Mouse (Mus musculus): ENCODE results near the gene Adgrl3. TPM values are rescaled to one million over a fixed set of nuclear protein-coding genes. Genes with fewer than 3 reads are reported as not detected.

Adgrl3 gene
- total and polyA plus RNA-seq, 3 experiments = 0.90 to 3.5 (median 3.4) TPM

GRCm38 (mm10) chr5:81064026-81064425 lies 44.1 kb downstream of the Adgrl3 start:
- Histone ChIP-seq H3K36me3 (ENCODE audit: control insufficient read depth, insufficient read depth, low read length) (no peaks in the 10 kb centered on the region), H3K79me2 (replicated peaks; ENCODE audit: control insufficient read depth, insufficient read depth, low read length) (no peaks in the 10 kb centered on the region), H3K27ac (no peak overlapping the region), H3K4me3 (no peak overlapping the region), H3K9ac (ENCODE audit: low read depth, low read length) (no peak overlapping the region), H3K27me3 (ENCODE audit: control insufficient read depth, insufficient read depth, low read length) (no peaks in the 10 kb centered on the region), H3K4me1 (ENCODE audit: control insufficient read depth, insufficient read depth, low read length) (no peaks in the 10 kb centered on the region)
- no peak for TF ChIP-seq POLR2A (IDR thresholded peaks at IDR 0.05; ENCODE audit: insufficient read depth, low read depth, low read length)
- 89% methylated on average over 2 of the region's 2 CpGs for WGBS
- intact Hi-C loops (cut with DNase I) = no loop called here
- no peak for DNase-seq

GRCm38 (mm10) chr5:81068173-81068572 lies 48.2 kb downstream of the Adgrl3 start:
- H3K36me3 ChIP-seq (ENCODE audit: control insufficient read depth, insufficient read depth, low read length) = no peaks in the 10 kb centered on the region
- intact Hi-C loops (cut with DNase I) = no loop called here
- no peak for DNase-seq
- no peak overlapping the region for H3K27ac ChIP-seq
- H3K79me2 ChIP-seq (replicated peaks; ENCODE audit: control insufficient read depth, insufficient read depth, low read length) = no peaks in the 10 kb centered on the region
- no peaks in the 10 kb centered on the region for H3K27me3 ChIP-seq (ENCODE audit: control insufficient read depth, insufficient read depth, low read length)
- no peak overlapping the region for H3K4me3 ChIP-seq
- no peak overlapping the region for H3K9ac ChIP-seq (ENCODE audit: low read depth, low read length)
- 51% methylated on average over 6 of the region's 6 CpGs for WGBS
- TF ChIP-seq EP300 (IDR thresholded peaks at IDR 0.05; ENCODE audit: insufficient read depth, low read depth, low read length) (no peak), CTCF (IDR thresholded peaks at IDR 0.05) (no peak), POLR2A (IDR thresholded peaks at IDR 0.05; ENCODE audit: insufficient read depth, low read depth, low read length) (no peak)
- no peaks in the 10 kb centered on the region for H3K4me1 ChIP-seq (ENCODE audit: control insufficient read depth, insufficient read depth, low read length)

- intact Hi-C loops (cut with DNase I) = no loop called here
- H3K27me3 ChIP-seq (ENCODE audit: control insufficient read depth, insufficient read depth, low read length) = no peaks in the 10 kb centered on the region
- H3K27ac ChIP-seq = no peak overlapping the region
- no peaks in the 10 kb centered on the region for H3K4me1 ChIP-seq (ENCODE audit: control insufficient read depth, insufficient read depth, low read length)
- no peaks in the 10 kb centered on the region for H3K36me3 ChIP-seq (ENCODE audit: control insufficient read depth, insufficient read depth, low read length)
- H3K9ac ChIP-seq (ENCODE audit: low read depth, low read length) = no peak overlapping the region
- 38% methylated on average over 4 of the region's 4 CpGs for WGBS
- no peak overlapping the region for H3K4me3 ChIP-seq
- DNase-seq = no peak
- H3K79me2 ChIP-seq (replicated peaks; ENCODE audit: control insufficient read depth, insufficient read depth, low read length) = no peaks in the 10 kb centered on the region
- TF ChIP-seq EP300 (IDR thresholded peaks at IDR 0.05; ENCODE audit: insufficient read depth, low read depth, low read length) (no peak), CTCF (IDR thresholded peaks at IDR 0.05) (no peak), POLR2A (IDR thresholded peaks at IDR 0.05; ENCODE audit: insufficient read depth, low read depth, low read length) (no peak)
Measured at GRCm38 (mm10) chr5:81068839-81069238, 48.9 kb downstream of the Adgrl3 start.

DNA sequence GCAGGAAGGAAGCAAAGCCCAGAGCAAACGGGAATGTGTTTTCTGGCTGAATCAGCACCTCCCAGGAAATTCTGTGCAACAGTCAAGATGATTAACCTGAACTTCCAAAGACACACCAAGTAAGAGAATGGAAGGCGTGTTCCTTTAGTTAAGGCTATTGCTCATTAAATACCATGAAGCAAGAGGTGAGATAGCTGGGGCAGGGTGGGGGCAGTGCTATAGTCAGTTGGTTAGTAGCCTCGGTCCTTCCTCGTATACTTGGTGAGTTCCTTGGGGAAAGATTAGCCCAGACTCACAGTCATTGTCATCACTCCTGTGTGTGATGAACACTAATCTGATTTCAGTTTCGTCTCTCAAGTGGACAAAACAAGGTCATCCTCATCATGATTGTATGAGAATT lies 53.0 kb downstream of the Adgrl3 start:
- Histone ChIP-seq H3K27me3 (ENCODE audit: control insufficient read depth, insufficient read depth, low read length) (no peaks in the 10 kb centered on the region), H3K36me3 (ENCODE audit: control insufficient read depth, insufficient read depth, low read length) (no peaks in the 10 kb centered on the region), H3K4me1 (ENCODE audit: control insufficient read depth, insufficient read depth, low read length) (no peaks in the 10 kb centered on the region), H3K4me3 (no peak overlapping the region), H3K79me2 (replicated peaks; ENCODE audit: control insufficient read depth, insufficient read depth, low read length) (no peaks in the 10 kb centered on the region), H3K9ac (ENCODE audit: low read depth, low read length) (no peak overlapping the region), H3K27ac (no peak overlapping the region)
- WGBS = 63% methylated on average over 5 of the region's 5 CpGs
- intact Hi-C loops (cut with DNase I) = no loop called here
- TF ChIP-seq EP300 (IDR thresholded peaks at IDR 0.05; ENCODE audit: insufficient read depth, low read depth, low read length) (no peak), CTCF (IDR thresholded peaks at IDR 0.05) (no peak), POLR2A (IDR thresholded peaks at IDR 0.05; ENCODE audit: insufficient read depth, low read depth, low read length) (no peak)
- no peak for DNase-seq

GRCm38 (mm10) chr5:81073875-81074274 lies 53.9 kb downstream of the Adgrl3 start:
- peak in 1 of 2 experiments; percentile 7 for DNase-seq
- Histone ChIP-seq H3K79me2 (replicated peaks; ENCODE audit: control insufficient read depth, insufficient read depth, low read length) (no peaks in the 10 kb centered on the region), H3K27me3 (ENCODE audit: control insufficient read depth, insufficient read depth, low read length) (no peaks in the 10 kb centered on the region), H3K4me1 (ENCODE audit: control insufficient read depth, insufficient read depth, low read length) (no peaks in the 10 kb centered on the region), H3K27ac (no peak overlapping the region), H3K36me3 (ENCODE audit: control insufficient read depth, insufficient read depth, low read length) (no peaks in the 10 kb centered on the region), H3K4me3 (no peak overlapping the region), H3K9ac (ENCODE audit: low read depth, low read length) (no peak overlapping the region)
- intact Hi-C loops (cut with DNase I) = no loop called here
- TF ChIP-seq CTCF (IDR thresholded peaks at IDR 0.05) (no peak), EP300 (IDR thresholded peaks at IDR 0.05; ENCODE audit: insufficient read depth, low read depth, low read length) (no peak), POLR2A (IDR thresholded peaks at IDR 0.05; ENCODE audit: insufficient read depth, low read depth, low read length) (no peak)
- 67% methylated on average over 1 of the region's 1 CpGs for WGBS

DNA sequence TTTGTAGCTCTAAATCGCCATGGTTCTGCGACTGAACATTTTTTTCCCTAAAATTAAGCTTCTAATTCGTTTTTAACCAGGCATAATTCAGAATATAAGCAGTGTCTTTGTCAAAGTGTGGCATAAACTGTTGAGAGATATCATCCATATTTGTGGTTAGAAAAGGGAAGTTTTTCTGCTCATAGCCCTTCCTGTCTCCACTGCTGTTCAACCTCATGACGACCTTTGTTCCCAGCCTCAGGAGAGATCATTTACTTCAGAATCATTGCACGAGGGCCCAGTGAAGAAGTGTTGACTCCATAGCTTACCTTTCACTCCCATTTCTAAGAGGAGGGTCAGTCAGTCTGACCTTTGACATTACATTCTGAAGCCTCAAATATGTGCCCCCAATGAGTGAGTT lies 56.4 kb downstream of the Adgrl3 start:
- TF ChIP-seq POLR2A (IDR thresholded peaks at IDR 0.05; ENCODE audit: insufficient read depth, low read depth, low read length) (no peak), EP300 (IDR thresholded peaks at IDR 0.05; ENCODE audit: insufficient read depth, low read depth, low read length) (no peak), CTCF (IDR thresholded peaks at IDR 0.05) (no peak)

More for the DNA sequence above, 56.4 kb downstream of the Adgrl3 start:
- intact Hi-C loops (cut with DNase I) = no loop called here
- no peak overlapping the region for H3K4me3 ChIP-seq
- no peaks in the 10 kb centered on the region for H3K79me2 ChIP-seq (replicated peaks; ENCODE audit: control insufficient read depth, insufficient read depth, low read length)
- H3K27me3 ChIP-seq (ENCODE audit: control insufficient read depth, insufficient read depth, low read length) = no peaks in the 10 kb centered on the region
- H3K4me1 ChIP-seq (ENCODE audit: control insufficient read depth, insufficient read depth, low read length) = no peaks in the 10 kb centered on the region
- 65% methylated on average over 5 of the region's 5 CpGs for WGBS
- no peaks in the 10 kb centered on the region for H3K36me3 ChIP-seq (ENCODE audit: control insufficient read depth, insufficient read depth, low read length)
- no peak overlapping the region for H3K9ac ChIP-seq (ENCODE audit: low read depth, low read length)
- no peak for DNase-seq
- no peak overlapping the region for H3K27ac ChIP-seq

Measured in heart, adult 2 months (tissue).